In genomic region chr3:65904711-65905110, GRCm38 (mm10) we compare ENCODE assay signal across 11 mouse cellular contexts. TPM values are rescaled to one million over a fixed set of nuclear protein-coding genes. Genes with fewer than 3 reads are reported as not detected.
DNase-seq lines count a peak whose midpoint lies in the region; ATAC-seq and TF ChIP-seq lines count a peak whose summit lies in the region.
"Had no signal": no experiment of that assay in that cellular context is flagged by ENCODE, and none has a peak within 500 bp of the region (broad histone marks: within the 10 kb centered on the region; RNA-seq: fewer than 3 reads in every experiment).

No protein-coding gene starts in this region.

- DNase-seq in kidney, adult 2 months, result no peak
- peak; percentile 88 for DNase-seq in MN1 (ENCODE audit: low spot score)
- DNase-seq in embryonic facial prominence, embryonic 11.5 days (ENCODE audit: low spot score), result peak; percentile 35
- DNase-seq in heart, postnatal 10 days, result peak; percentile 60 to 64
- DNase-seq in right cerebral cortex, postnatal 10 days (ENCODE audit: low spot score in 2 of 2), result no peak
- no peak for DNase-seq in left cerebral cortex, adult 2 months (ENCODE audit: extremely low spot score in 1 of 2, low spot score in 2 of 2)
- DNase-seq: left cerebral cortex, postnatal 4 days; thymus, postnatal 14 days had no signal

- 0 out of 2 replicates have a peak overlapping the region, but pooled peaks have one; percentile 43 for H3K27ac ChIP-seq in kidney, embryonic 16.5 days (ENCODE audit: low read length)
- H3K27ac ChIP-seq in kidney, adult 2 months (ENCODE audit: insufficient read depth, low read depth, low read length), result no peak overlapping the region
- H3K27ac ChIP-seq in embryonic facial prominence, embryonic 11.5 days (replicated peaks; ENCODE audit: low read depth, low read length), result no peak overlapping the region; the same call in 1 of the 2 replicates
- H3K27ac ChIP-seq in forebrain, embryonic 12.5 days, result no peak overlapping the region
- no peak overlapping the region for H3K27ac ChIP-seq in left cerebral cortex, adult 2 months
- H3K27ac ChIP-seq: midbrain, embryonic 15.5 days had no signal

- no peak overlapping the region for H3K9ac ChIP-seq in kidney, embryonic 16.5 days (replicated peaks; ENCODE audit: low read length)
- no peak overlapping the region for H3K9ac ChIP-seq in embryonic facial prominence, embryonic 11.5 days (replicated peaks; ENCODE audit: low read length)
- H3K9ac ChIP-seq in forebrain, embryonic 12.5 days, result no peak overlapping the region
- H3K9ac ChIP-seq: midbrain, embryonic 15.5 days had no signal

- H3K4me1 ChIP-seq in kidney, embryonic 16.5 days (ENCODE audit: insufficient read depth, low read length), result peaks cover 13% of the 10 kb centered on the region
- H3K4me1 ChIP-seq in kidney, adult 2 months (ENCODE audit: control insufficient read depth, insufficient read depth, low read length), result no peaks in the 10 kb centered on the region
- H3K4me1 ChIP-seq in embryonic facial prominence, embryonic 11.5 days (ENCODE audit: control insufficient read depth, insufficient read depth, low read length), result 0 out of 2 replicates have a peak, but pooled peaks cover 2% of the 10 kb centered on the region
- H3K4me1 ChIP-seq in forebrain, embryonic 12.5 days, result no peaks in the 10 kb centered on the region
- H3K4me1 ChIP-seq: midbrain, embryonic 15.5 days had no signal

- no peak overlapping the region for H3K4me2 ChIP-seq in kidney, embryonic 16.5 days (replicated peaks; ENCODE audit: low read depth, low read length)
- H3K4me2 ChIP-seq in embryonic facial prominence, embryonic 11.5 days (ENCODE audit: low read depth, low read length), result no peak overlapping the region
- no peak overlapping the region for H3K4me2 ChIP-seq in forebrain, embryonic 12.5 days
- H3K4me2 ChIP-seq: midbrain, embryonic 15.5 days had no signal

- intact Hi-C loops in heart, postnatal 10 days (cut with DNase I), result no loop called here
- intact Hi-C loops in left cerebral cortex, adult 2 months (cut with DNase I), result no loop called here

- no peaks in the 10 kb centered on the region for H3K9me3 ChIP-seq in kidney, embryonic 16.5 days (ENCODE audit: low read length)
- H3K9me3 ChIP-seq in embryonic facial prominence, embryonic 11.5 days (replicated peaks; ENCODE audit: control insufficient read depth, low read length), result no peaks in the 10 kb centered on the region
- H3K9me3 ChIP-seq in forebrain, embryonic 12.5 days, result no peaks in the 10 kb centered on the region
- H3K9me3 ChIP-seq: midbrain, embryonic 15.5 days had no signal

- TF ChIP-seq POLR2A in kidney, adult 2 months (IDR thresholded peaks at IDR 0.05; ENCODE audit: low read depth, low read length), result no peak

- no peak overlapping the region for H3K4me3 ChIP-seq in kidney, embryonic 16.5 days (ENCODE audit: low read length)
- no peak overlapping the region for H3K4me3 ChIP-seq in kidney, adult 2 months (ENCODE audit: insufficient read depth, low read depth, low read length)
- H3K4me3 ChIP-seq in embryonic facial prominence, embryonic 11.5 days (ENCODE audit: low read depth, low read length), result no peak overlapping the region
- no peak overlapping the region for H3K4me3 ChIP-seq in forebrain, embryonic 12.5 days (replicated peaks)
- no peak overlapping the region for H3K4me3 ChIP-seq in left cerebral cortex, adult 2 months
- H3K4me3 ChIP-seq: midbrain, embryonic 15.5 days had no signal

- H3K27me3 ChIP-seq in kidney, embryonic 16.5 days (ENCODE audit: insufficient read depth, low read length), result no peaks in the 10 kb centered on the region
- no peaks in the 10 kb centered on the region for H3K27me3 ChIP-seq in kidney, adult 2 months (replicated peaks; ENCODE audit: control insufficient read depth, insufficient read depth, low read length)
- no peaks in the 10 kb centered on the region for H3K27me3 ChIP-seq in embryonic facial prominence, embryonic 11.5 days (ENCODE audit: control insufficient read depth, insufficient read depth, low read length)
- H3K27me3 ChIP-seq in forebrain, embryonic 12.5 days, result no peaks in the 10 kb centered on the region
- H3K27me3 ChIP-seq: midbrain, embryonic 15.5 days had no signal

- TF ChIP-seq CTCF in kidney, adult 2 months (conservative IDR thresholded peaks at IDR 0.05; ENCODE audit: insufficient read depth, insufficient read length, low read depth, low read length), result no peak
- TF ChIP-seq CTCF in left cerebral cortex, adult 2 months (IDR thresholded peaks at IDR 0.05), result no peak

- WGBS in kidney, embryonic 16.5 days, result 13% methylated on average over 6 of the region's 6 CpGs
- WGBS in kidney, adult 2 months, result 37% methylated on average over 6 of the region's 6 CpGs
- 16% methylated on average over 6 of the region's 6 CpGs for WGBS in embryonic facial prominence, embryonic 11.5 days
- 20% methylated on average over 6 of the region's 6 CpGs for WGBS in forebrain, embryonic 12.5 days

- no peak for ATAC-seq in kidney, embryonic 16.5 days (ENCODE audit: low FRiP score, low TSS enrichment)
- ATAC-seq in embryonic facial prominence, embryonic 11.5 days (replicated peaks; ENCODE audit: insufficient number of reproducible peaks, low FRiP score, low TSS enrichment, low read depth), result 0 out of 2 replicates have a peak, but pooled peaks have one; percentile 37
- ATAC-seq in forebrain, embryonic 12.5 days (ENCODE audit: low FRiP score), result no peak
- ATAC-seq: midbrain, embryonic 15.5 days had no signal

- no peaks in the 10 kb centered on the region for H3K36me3 ChIP-seq in kidney, embryonic 16.5 days (ENCODE audit: insufficient read depth, low read length)
- no peaks in the 10 kb centered on the region for H3K36me3 ChIP-seq in kidney, adult 2 months (ENCODE audit: control insufficient read depth, insufficient read depth, low read length)
- no peaks in the 10 kb centered on the region for H3K36me3 ChIP-seq in embryonic facial prominence, embryonic 11.5 days (replicated peaks; ENCODE audit: control insufficient read depth, insufficient read depth, low read depth, low read length)
- no peaks in the 10 kb centered on the region for H3K36me3 ChIP-seq in forebrain, embryonic 12.5 days (replicated peaks)
- H3K36me3 ChIP-seq: midbrain, embryonic 15.5 days had no signal

RNA-seq across cellular contexts. Expression of gene Ccnl1, which starts 53.3 kb away (rescaled TPM):
- 103 and 104 TPM in 2 replicates for polyA plus RNA-seq in kidney, embryonic 16.5 days (2015; fragmentation: Nextera tagmentation; extraction: Ambion mirVana)
- 20.8 and 25.6 TPM in 2 replicates for polyA plus RNA-seq in kidney, adult 2 months (2012; rRNA removed)
- polyA plus RNA-seq in embryonic facial prominence, embryonic 11.5 days (2014; fragmentation: Nextera tagmentation; extraction: Ambion mirVana), result 116 and 125 TPM in 2 replicates
- total RNA-seq in heart, postnatal 10 days (2021), result 10 to 100 TPM; 33.7 to 35.8 TPM
- polyA plus RNA-seq in forebrain, embryonic 12.5 days (2016; fragmentation: Nextera tagmentation; extraction: Ambion mirVana), result 126 and 139 TPM in 2 replicates
- 10 to 100 TPM; 59.9 to 62.5 TPM for total RNA-seq in left cerebral cortex, adult 2 months (2021)

Comparison
In these comparisons a context has a peak if more than half of its experiments do, and no peak if none do; other contexts are left out.
1. DNase-seq: peak in MN1 (single experiment), embryonic facial prominence, embryonic 11.5 days (single experiment) and heart, postnatal 10 days (2 of 2); none in kidney, adult 2 months (single experiment), right cerebral cortex, postnatal 10 days (0 of 2) and left cerebral cortex, adult 2 months (0 of 2).